Mouse (Mus musculus) embryonic facial prominence, embryonic 11.5 days (tissue): ENCODE measurements around the gene Slc30a7. TPM values are rescaled to one million over a fixed set of nuclear protein-coding genes. Genes with fewer than 3 reads are reported as not detected.
A peak's percentile ranks its signal among the peaks of the same experiment; 100 is the strongest.

ENCODE experiments used
- ATAC-seq: fragments of 200-750 bp; cut with Nextera tagmentation; replicated peaks from 2 replicates; pipeline ENCODE4 v1.8.0; 2017; ENCODE audit warnings: low read depth; ENCODE audit not compliant: insufficient number of reproducible peaks, low FRiP score, low TSS enrichment
- DNase-seq: peaks from one replicate; pipeline ENCODE4 v3.0.0-alpha.2; 2015; ENCODE audit warnings: low spot score
- H3K27ac ChIP-seq: fragments of 300-500 bp; sonication (generic); replicated peaks from 2 replicates; pipeline ENCODE4 v1.5.1; 2014; ENCODE audit warnings: mild to moderate bottlenecking, low read depth, low read length, control low read depth
- H3K27me3 ChIP-seq: fragments of 300-500 bp; sonication (generic); 2 replicates; pipeline ENCODE4 v1.6.1; 2014; ENCODE audit warnings: mild to moderate bottlenecking, low read length, moderate library complexity, mixed read lengths; ENCODE audit not compliant: control insufficient read depth, insufficient read depth
- H3K36me3 ChIP-seq: fragments of 300-500 bp; sonication (generic); replicated peaks from 2 replicates; pipeline ENCODE4 v1.6.1; 2014; ENCODE audit warnings: low read depth, mild to moderate bottlenecking, low read length, moderate library complexity, mixed read lengths; ENCODE audit not compliant: control insufficient read depth, insufficient read depth
- H3K4me1 ChIP-seq: fragments of 300-500 bp; sonication (generic); 2 replicates; pipeline ENCODE4 v1.6.1; 2014; ENCODE audit warnings: low read length, mixed read lengths; ENCODE audit not compliant: control insufficient read depth, insufficient read depth
- H3K4me2 ChIP-seq: fragments of 300-500 bp; sonication (generic); 2 replicates; pipeline ENCODE4 v1.6.1; 2014; ENCODE audit warnings: low read depth, mild to moderate bottlenecking, control low read depth, low read length, moderate library complexity
- H3K4me3 ChIP-seq: fragments of 300-500 bp; sonication (generic); 2 replicates; pipeline ENCODE4 v1.5.1; 2014; ENCODE audit warnings: low read depth, low read length, control low read depth
- H3K9ac ChIP-seq: fragments of 300-500 bp; sonication (generic); replicated peaks from 2 replicates; pipeline ENCODE4 v1.6.1; 2014; ENCODE audit warnings: mild to moderate bottlenecking, control low read depth, low read length
- H3K9me3 ChIP-seq: fragments of 300-500 bp; sonication (generic); replicated peaks from 2 replicates; pipeline ENCODE4 v1.6.1; 2016; ENCODE audit warnings: mild to moderate bottlenecking, low read length, inconsistent platforms, mixed read lengths; ENCODE audit not compliant: control insufficient read depth
- WGBS: fragments of 180-500 bp; shearing (Covaris S2); extraction: QIAGEN DNeasy Blood & Tissue Kit; methylation state at CpG from one replicate; pipeline ENCODE4 v1.1.7; 2014; 5-methylcytosine and 5-hydroxymethylcytosine counted together
- polyA plus RNA-seq: library from polyadenylated mRNA; unstranded; fragments of >200 nt; fragmentation: Nextera tagmentation; extraction: Ambion mirVana; gene quantifications from 2 replicates; pipeline ENCODE4 v1.2.1, GENCODE M21; 2014

Slc30a7 gene
- polyA plus RNA-seq, 1 experiment from 2014 or later: 35.8 TPM

DNA sequence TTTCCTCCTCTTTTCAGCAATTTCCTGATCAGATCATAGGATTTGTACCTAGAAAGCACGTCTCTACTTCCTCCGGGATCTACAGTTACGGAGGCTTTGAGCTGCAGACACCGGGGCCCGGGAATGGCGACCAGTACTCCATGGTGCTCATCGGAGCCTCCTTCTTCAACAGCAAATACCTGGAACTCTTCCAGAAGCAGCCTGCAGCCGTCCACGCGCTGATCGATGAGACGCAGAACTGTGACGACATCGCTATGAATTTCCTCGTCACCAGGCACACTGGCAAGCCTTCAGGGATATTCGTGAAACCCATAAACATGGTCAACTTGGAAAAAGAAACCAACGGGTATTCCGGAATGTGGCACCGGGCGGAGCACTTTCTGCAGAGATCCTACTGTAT, 19.8 kb upstream of the Slc30a7 start:
- no peak overlapping the region for H3K4me3 ChIP-seq

GRCm38 (mm10) chr3:116025701-116026100, 18.5 kb upstream of the Slc30a7 start:
- H3K9ac ChIP-seq: no peak overlapping the region
- 97% methylated on average over 10 of the region's 10 CpGs for WGBS
- H3K27me3 ChIP-seq: no peaks in the 10 kb centered on the region
- H3K4me3 ChIP-seq: no peak overlapping the region
- no peak for ATAC-seq
- no peak for DNase-seq
- H3K27ac ChIP-seq: no peak overlapping the region
- H3K36me3 ChIP-seq: no peaks in the 10 kb centered on the region; the same call in 1 of the 2 replicates
- no peaks in the 10 kb centered on the region for H3K4me1 ChIP-seq
- H3K4me2 ChIP-seq: no peak overlapping the region
- H3K9me3 ChIP-seq: no peaks in the 10 kb centered on the region

More for the DNA sequence above, 19.8 kb upstream of the Slc30a7 start:
- Histone ChIP-seq H3K27ac (no peak overlapping the region), H3K4me2 (no peak overlapping the region), H3K4me1 (no peaks in the 10 kb centered on the region), H3K36me3 (no peaks in the 10 kb centered on the region; the same call in 1 of the 2 replicates), H3K27me3 (no peaks in the 10 kb centered on the region), H3K9ac (no peak overlapping the region), H3K9me3 (no peaks in the 10 kb centered on the region)
- 94% methylated on average over 20 of the region's 20 CpGs for WGBS
- no peak for DNase-seq
- no peak for ATAC-seq

GRCm38 (mm10) chr3:116024669-116025068, 17.5 kb upstream of the Slc30a7 start:
- Histone ChIP-seq H3K4me3 (no peak overlapping the region), H3K4me1 (no peaks in the 10 kb centered on the region), H3K27ac (no peak overlapping the region), H3K9ac (no peak overlapping the region), H3K27me3 (no peaks in the 10 kb centered on the region), H3K36me3 (no peaks in the 10 kb centered on the region; the same call in 1 of the 2 replicates), H3K9me3 (no peaks in the 10 kb centered on the region), H3K4me2 (no peak overlapping the region)
- 73% methylated on average over 5 of the region's 5 CpGs for WGBS
- ATAC-seq (no peak), DNase-seq (peak; percentile 19)

DNA sequence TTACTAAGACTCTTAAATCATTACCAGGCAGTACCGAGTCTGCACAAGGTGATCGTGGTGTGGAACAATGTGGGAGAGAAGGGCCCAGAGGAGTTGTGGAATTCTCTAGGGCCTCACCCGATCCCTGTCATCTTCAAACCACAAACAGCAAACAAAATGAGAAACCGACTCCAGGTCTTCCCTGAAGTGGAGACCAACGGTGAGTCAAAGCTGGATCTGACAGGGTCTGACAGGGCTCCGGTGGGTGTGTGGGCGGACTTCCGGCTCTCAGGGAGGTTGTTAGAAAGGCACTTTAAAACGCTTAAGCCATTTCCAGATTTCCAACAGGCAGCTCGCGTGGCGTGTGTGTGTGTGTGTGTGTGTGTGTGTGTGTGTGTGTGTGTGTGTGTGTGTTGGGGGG, 17.0 kb upstream of the Slc30a7 start:
- no peaks in the 10 kb centered on the region for H3K27me3 ChIP-seq
- no peak for ATAC-seq
- no peaks in the 10 kb centered on the region for H3K4me1 ChIP-seq

GRCm38 (mm10) chr3:116019136-116019535, 11.9 kb upstream of the Slc30a7 start:
- Histone ChIP-seq H3K36me3 (no peaks in the 10 kb centered on the region), H3K9me3 (no peaks in the 10 kb centered on the region), H3K4me1 (no peaks in the 10 kb centered on the region), H3K9ac (no peak overlapping the region), H3K27me3 (no peaks in the 10 kb centered on the region), H3K4me3 (no peak overlapping the region), H3K27ac (no peak overlapping the region), H3K4me2 (no peak overlapping the region)
- WGBS: 92% methylated on average over 5 of the region's 5 CpGs
- ATAC-seq: no peak
- DNase-seq: no peak

More for the DNA sequence above, 17.0 kb upstream of the Slc30a7 start:
- H3K9me3 ChIP-seq: no peaks in the 10 kb centered on the region
- H3K27ac ChIP-seq: no peak overlapping the region
- H3K4me2 ChIP-seq: no peak overlapping the region
- no peak overlapping the region for H3K9ac ChIP-seq
- no peaks in the 10 kb centered on the region; the same call in 1 of the 2 replicates for H3K36me3 ChIP-seq
- no peak for DNase-seq
- no peak overlapping the region for H3K4me3 ChIP-seq
- 92% methylated on average over 12 of the region's 12 CpGs for WGBS

GRCm38 (mm10) chr3:116018606-116019005, 11.4 kb upstream of the Slc30a7 start:
- H3K27ac ChIP-seq: no peak overlapping the region
- no peak for ATAC-seq
- H3K36me3 ChIP-seq: no peaks in the 10 kb centered on the region
- H3K9me3 ChIP-seq: no peaks in the 10 kb centered on the region
- 71% methylated on average over 4 of the region's 4 CpGs for whole genome bisulfite sequencing
- no peaks in the 10 kb centered on the region for H3K4me1 ChIP-seq
- no peaks in the 10 kb centered on the region for H3K27me3 ChIP-seq
- H3K9ac ChIP-seq: no peak overlapping the region
- no peak for DNase-seq
- no peak overlapping the region for H3K4me3 ChIP-seq
- no peak overlapping the region for H3K4me2 ChIP-seq

- no peak overlapping the region for H3K9ac ChIP-seq
- H3K27me3 ChIP-seq: no peaks in the 10 kb centered on the region
- H3K4me2 ChIP-seq: no peak overlapping the region
- WGBS: 95% methylated on average over 13 of the region's 13 CpGs
- H3K4me1 ChIP-seq: no peaks in the 10 kb centered on the region
- DNase-seq: no peak
- no peak for ATAC-seq
- H3K36me3 ChIP-seq: no peaks in the 10 kb centered on the region
- no peak overlapping the region for H3K4me3 ChIP-seq
- H3K9me3 ChIP-seq: no peaks in the 10 kb centered on the region
- H3K27ac ChIP-seq: no peak overlapping the region
Observed at GRCm38 (mm10) chr3:116016116-116016515, 8.9 kb upstream of the Slc30a7 start.

DNA sequence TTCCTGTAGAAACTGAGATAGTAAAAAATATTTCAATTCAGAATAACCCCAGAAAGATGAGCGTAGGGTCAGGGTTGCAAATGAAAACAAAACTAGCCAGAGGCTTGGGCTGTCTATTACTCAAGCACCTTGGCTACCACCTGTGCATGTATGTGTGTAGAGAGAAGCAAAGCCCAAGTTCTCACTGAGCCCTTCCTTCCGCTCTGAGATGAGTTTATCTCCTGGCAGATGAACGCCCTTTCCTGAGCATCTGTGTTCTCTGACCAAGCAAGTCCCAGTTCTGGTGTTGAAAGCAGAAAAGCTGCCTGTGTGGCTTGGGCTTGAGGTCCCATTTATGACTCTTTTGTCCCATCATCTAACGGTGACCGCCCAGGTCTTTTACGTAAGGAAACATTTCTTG, 7.7 kb upstream of the Slc30a7 start:
- ATAC-seq: no peak
- 89% methylated on average over 6 of the region's 6 CpGs for WGBS

More for the DNA sequence above, 7.7 kb upstream of the Slc30a7 start:
- Histone ChIP-seq H3K4me2 (no peak overlapping the region), H3K36me3 (no peaks in the 10 kb centered on the region), H3K9ac (no peak overlapping the region), H3K4me3 (no peak overlapping the region), H3K4me1 (no peaks in the 10 kb centered on the region), H3K27ac (no peak overlapping the region), H3K9me3 (no peaks in the 10 kb centered on the region), H3K27me3 (no peaks in the 10 kb centered on the region)
- DNase-seq: no peak
